Mouse (Mus musculus): ENCODE data around the gene Tifa. TPM values are rescaled to one million over a fixed set of nuclear protein-coding genes. Genes with fewer than 3 reads are reported as not detected.
A peak's percentile ranks its signal among the peaks of the same experiment; 100 is the strongest.

Tifa gene
- total RNA-seq, 2 experiments from 2014 or later, result 2.8 to 3.0 TPM

DNA sequence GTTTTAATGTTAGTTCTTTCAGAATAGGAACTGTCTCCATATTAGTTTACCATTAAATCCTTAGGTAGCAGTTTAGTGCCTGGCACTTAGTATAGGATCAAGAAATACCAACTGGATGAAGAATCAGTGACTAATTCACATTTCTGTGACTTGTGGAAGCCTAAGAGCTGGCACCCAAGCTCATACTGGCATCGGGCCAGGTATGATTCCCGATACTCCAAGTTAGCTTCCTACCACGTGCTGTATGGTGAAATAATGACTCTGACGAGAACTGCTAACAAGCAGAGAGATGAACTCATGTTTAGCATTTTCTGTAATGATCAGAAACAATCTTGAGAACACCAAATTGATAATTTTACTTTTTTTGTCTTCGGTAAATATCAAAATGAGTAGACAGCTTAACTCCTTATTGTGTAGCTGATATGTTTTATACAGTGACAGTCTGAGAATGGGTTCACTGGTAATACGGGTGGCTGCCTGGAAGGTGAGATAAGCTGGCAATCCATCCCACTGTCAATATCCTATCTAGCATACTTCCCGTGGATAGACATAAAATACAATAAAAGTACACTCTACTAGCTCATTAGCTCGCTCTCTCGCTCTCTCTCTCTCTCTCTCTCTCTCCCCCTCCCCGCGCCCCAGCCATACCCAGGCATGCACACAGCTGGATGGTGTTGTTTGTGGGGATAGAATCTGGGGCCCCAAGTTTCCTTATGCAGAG lies 58.6 kb downstream of the Tifa start:
- DNase-seq (ENCODE audit: extremely low spot score in 1 of 2, low spot score in 2 of 2), result no peak
- intact Hi-C loops (cut with DNase I), result no loop called here

DNA sequence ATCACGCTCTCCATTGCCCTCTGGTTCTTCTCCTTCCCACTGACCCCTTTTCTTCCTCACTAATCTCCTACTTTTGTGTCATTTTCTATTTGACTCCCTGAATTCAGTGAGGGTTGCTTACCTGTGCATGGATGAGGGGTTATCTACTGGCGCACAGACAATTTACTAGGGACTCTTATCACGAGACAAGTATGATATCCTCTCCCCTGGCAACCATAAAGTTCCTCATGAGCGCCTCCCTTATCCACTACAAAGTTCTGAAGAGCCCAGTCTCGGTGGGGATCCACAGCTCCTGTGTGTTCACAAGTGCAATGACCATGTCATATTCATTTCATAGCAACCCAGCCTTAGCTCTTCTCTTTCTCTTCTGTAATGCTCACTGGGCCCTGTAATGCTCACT lies 60.3 kb downstream of the Tifa start:
- intact Hi-C loops (cut with DNase I), result no loop called here
- no peak for DNase-seq (ENCODE audit: extremely low spot score in 1 of 2, low spot score in 2 of 2)

GRCm38 (mm10) chr3:127850776-127851646 lies 61.4 kb downstream of the Tifa start:
- DNase-seq (ENCODE audit: extremely low spot score in 1 of 2, low spot score in 2 of 2), result no peak
- intact Hi-C loops (cut with DNase I), result no loop called here

DNA sequence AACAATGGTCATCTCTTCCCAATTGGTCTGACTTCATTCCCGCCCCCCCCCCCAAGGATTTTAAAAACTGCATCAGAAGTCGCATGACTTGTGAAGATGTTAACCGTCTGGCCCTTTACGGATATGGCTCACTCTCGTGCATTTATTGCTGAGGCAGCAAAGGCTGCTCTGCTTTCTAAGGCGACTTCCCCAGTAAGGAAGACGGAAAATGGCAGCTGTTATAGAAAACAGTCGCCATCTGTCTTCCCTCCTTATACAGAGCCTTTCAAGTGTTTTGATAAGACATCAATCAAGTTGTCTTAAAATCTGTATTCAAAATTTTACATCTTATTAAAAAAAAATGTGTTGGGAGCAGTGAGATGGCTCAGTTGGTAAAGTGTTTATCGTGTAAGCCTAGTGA lies 63.1 kb downstream of the Tifa start:
- intact Hi-C loops (cut with DNase I), result loop anchor here (1.0 kb wide), 1 partner anchor 97 kb away; no protein-coding TSS in a partner anchor
- no peak for DNase-seq (ENCODE audit: extremely low spot score in 1 of 2, low spot score in 2 of 2)

DNA sequence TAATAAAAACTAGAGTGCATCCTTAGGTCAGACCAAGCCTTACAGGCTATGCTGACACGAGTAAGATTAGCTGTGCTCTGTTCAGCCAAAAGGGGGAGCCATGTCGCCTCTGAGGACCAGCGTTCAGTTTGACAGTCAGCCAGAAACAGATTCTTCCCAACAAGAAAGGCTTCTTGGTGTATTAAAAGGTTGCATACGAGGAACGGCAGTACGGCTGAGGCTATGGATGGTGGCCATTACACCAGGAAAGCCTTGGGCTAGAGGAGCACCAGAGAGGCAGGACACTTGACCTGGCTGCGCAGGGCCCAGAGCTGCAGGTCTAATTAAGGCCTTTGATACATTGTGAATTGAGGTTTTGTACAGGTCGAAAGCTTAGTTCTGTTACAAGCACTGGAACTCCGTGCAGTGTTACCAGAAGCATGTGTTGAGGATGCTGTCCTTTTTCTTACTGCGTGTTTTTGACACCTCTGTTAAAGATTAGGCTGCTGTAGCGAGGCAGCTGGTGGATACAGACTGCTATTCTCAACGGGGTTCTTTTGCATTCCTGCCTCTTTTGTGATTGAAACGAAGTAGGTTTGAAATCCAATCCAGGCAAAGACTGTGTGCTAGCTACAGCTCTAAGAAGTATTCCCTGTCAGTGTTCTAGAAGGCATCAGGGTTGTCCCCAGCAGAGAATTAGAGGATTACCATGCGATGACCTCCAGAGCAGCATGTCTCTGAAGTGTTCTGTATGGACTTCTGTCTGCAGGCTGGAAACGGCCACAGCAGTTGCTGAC lies 64.0 kb downstream of the Tifa start:
- peak; percentile 70 to 80 for DNase-seq (ENCODE audit: extremely low spot score in 1 of 2, low spot score in 2 of 2)

DNA sequence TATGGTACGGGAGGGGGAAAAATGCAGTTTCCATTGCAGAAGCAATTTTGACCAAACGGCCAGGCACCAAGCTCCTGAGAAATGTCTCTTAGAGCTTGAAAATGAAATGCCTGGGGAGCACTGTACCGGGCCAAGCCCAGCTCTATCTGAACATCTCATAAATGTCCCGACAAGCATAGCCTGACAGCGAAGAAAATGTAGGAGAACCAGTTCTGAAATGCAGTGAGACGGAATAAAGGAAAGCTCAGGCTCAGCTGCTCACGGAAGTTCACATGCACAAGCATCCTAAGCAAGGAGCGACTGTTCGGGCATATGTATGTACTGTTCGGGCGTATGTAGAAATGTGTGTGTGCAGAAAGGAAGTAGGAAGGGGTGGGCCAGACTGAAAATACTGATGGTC lies 71.7 kb downstream of the Tifa start:
- intact Hi-C loops (cut with DNase I), result loop anchor here (5.0 kb wide), 1 partner anchor 36 kb away; the partner anchor contains the start of gene Fam241a
- DNase-seq (ENCODE audit: extremely low spot score in 1 of 2, low spot score in 2 of 2), result no peak

More for the DNA sequence above, 64.0 kb downstream of the Tifa start:
- intact Hi-C loops (cut with DNase I), result loop anchor here (1.0 kb wide), 1 partner anchor 96 kb away; no protein-coding TSS in a partner anchor

DNA sequence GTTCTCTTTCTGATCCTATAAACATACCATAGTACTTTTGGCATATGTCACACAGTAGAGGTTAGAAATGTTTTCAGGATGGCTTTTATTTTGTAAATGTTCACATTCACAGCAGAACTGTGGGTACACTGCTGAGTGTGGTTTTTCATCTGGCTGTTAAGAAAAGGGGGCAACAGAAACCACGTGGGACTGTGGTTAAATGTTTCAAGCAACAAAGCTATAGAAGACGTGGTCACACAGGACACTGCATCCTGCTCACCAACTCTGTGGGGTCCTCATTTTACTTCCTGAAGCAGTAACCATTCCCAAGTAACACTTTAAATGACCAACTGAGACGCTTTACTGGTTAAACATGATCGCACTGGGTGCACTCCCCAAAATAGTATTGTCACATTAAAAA lies 72.9 kb downstream of the Tifa start:
- intact Hi-C loops (cut with DNase I), result loop anchor here (5.0 kb wide), 1 partner anchor 35 kb away; the partner anchor contains the start of gene Fam241a
- no peak for DNase-seq (ENCODE audit: extremely low spot score in 1 of 2, low spot score in 2 of 2)

- no peak for DNase-seq (ENCODE audit: extremely low spot score in 1 of 2, low spot score in 2 of 2)
- intact Hi-C loops (cut with DNase I), result loop anchor here (5.0 kb wide), 1 partner anchor 34 kb away; the partner anchor contains the start of gene Fam241a
Observed at GRCm38 (mm10) chr3:127863571-127863970, 74.0 kb downstream of the Tifa start.

- no peak for DNase-seq (ENCODE audit: extremely low spot score in 1 of 2, low spot score in 2 of 2)
- intact Hi-C loops (cut with DNase I), result loop anchor here (5.0 kb wide), 1 partner anchor 33 kb away; the partner anchor contains the start of gene Fam241a
Observed at GRCm38 (mm10) chr3:127864242-127864641, 74.6 kb downstream of the Tifa start.

DNA sequence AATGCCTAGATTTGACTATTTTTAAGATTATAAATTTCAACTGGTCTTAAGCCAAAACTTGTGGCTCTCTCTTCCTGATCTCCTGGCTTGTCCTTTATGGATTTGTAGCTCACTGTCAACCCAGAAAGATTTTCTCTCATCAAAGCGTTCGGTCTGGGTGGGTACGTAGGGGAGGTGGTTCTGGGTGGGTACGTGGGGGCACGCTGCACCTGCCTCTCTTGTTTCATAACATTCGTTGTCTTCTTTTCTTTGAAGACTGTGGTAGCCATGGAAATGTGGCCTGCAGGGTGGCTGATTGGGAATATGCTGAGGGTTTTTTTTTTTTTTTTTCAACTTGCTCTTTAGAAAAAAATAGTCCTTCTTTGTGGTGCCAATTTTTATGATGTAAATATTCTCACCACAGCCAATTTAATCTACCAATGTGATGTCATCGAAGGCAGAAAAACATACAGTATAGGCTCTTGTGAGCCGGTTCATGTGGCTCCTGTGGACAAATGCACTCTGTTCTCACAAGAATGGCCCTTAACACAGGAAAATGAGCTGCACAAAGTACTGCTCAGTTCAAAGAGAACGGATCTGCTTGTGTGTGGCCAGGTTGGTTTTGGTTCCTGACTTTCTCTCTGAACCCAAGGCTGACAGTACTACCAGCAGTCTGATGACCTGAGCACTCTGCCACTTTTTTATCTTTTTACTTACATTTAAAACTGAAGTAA lies 78.6 kb downstream of the Tifa start:
- intact Hi-C loops (cut with DNase I), result no loop called here
- no peak for DNase-seq (ENCODE audit: extremely low spot score in 1 of 2, low spot score in 2 of 2)

GRCm38 (mm10) chr3:127868880-127869279 lies 79.3 kb downstream of the Tifa start:
- DNase-seq (ENCODE audit: extremely low spot score in 1 of 2, low spot score in 2 of 2), result no peak
- intact Hi-C loops (cut with DNase I), result no loop called here

DNA sequence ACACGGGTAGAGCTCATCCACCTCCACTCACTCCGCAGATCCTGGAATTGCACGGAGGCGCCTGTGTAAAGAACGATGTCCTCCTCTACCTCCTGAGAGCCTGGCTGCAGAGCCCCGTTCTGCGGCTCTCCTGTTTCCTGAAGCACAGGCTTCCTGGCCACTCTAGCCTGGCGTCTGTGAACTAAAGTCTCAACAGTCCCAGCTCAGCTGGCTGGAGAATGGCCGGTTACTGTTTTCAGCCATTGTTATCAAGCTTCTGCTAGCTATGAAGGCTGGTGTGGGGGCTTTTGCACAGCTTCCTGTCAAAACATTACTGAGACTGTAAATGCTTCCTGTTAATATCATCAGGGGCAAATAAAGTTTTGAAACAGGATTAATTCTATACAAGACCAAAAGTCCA lies 82.0 kb downstream of the Tifa start:
- DNase-seq (ENCODE audit: extremely low spot score in 1 of 2, low spot score in 2 of 2), result peak in 1 of 2 experiments; percentile 27
- intact Hi-C loops (cut with DNase I), result no loop called here

DNA sequence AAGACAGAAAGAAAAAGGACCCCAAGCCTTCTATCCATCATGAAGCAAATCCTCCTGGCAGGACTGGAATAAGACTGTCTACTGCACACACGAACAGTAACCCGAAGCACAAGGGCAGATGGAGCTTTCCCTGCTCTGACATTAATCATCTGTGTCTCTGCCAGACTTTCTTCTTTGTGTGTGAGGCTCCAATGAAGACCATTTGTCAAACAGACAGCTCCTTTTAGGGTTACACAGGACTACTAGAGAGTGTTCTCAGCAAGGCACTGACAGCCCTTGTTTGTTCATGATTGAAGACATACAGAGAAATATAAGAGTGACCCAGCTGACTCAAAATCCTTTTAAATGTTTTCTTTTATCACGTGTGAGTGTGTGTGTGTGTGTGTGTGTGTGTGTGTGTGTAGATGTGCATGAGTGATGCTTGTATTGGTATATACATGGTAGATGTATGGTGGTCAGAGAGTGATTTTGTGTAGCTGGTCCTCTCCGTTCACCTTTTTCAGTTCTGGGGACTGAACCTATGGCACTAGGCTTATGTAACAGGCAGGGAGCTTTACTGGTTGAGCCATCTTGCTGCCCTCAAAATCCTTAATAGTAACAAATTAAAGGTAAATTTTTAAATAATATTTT lies 84.8 kb downstream of the Tifa start:
- DNase-seq (ENCODE audit: extremely low spot score in 1 of 2, low spot score in 2 of 2), result no peak
- intact Hi-C loops (cut with DNase I), result no loop called here

DNA sequence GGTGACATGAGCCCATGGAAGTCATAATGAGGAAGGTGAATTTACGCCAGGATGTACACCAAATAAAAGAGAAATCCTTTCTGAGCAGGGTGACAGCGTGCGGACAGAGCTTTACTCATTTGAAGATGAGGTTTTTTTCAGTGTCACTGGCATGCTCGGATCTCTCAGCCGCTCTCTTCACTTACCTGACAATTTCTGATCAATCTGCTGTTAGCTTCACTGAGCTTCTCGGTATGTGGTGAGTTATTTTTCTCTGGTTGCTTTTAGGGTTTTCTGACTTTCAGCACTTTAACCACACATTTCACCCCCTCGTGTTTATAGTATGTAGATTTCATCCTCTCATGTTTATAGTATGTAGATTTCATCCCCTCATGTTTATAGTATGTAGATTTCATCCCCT lies 85.5 kb downstream of the Tifa start:
- DNase-seq (ENCODE audit: extremely low spot score in 1 of 2, low spot score in 2 of 2), result no peak
- intact Hi-C loops (cut with DNase I), result no loop called here

- intact Hi-C loops (cut with DNase I), result no loop called here
- DNase-seq (ENCODE audit: extremely low spot score in 1 of 2, low spot score in 2 of 2), result no peak
Observed at GRCm38 (mm10) chr3:127875509-127875908, 85.9 kb downstream of the Tifa start.

DNA sequence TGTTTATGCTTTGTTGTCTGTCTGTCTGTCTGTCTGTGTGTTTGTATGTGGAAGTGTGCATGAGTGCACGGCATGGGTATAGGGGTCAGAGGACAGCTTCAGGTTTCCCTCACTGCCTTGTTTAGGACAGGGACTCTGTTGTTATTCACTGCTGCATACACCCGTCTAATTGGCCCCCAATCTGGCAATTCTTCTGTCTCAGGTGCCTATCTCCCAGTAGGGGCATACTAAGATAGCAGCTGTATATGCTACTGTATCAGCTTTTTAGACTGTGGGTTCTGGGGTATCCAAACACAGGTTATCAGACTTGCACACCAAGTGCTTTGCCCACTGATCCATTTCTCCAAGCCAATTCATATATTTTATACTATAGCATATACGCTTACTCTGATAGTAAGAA lies 90.4 kb downstream of the Tifa start:
- DNase-seq (ENCODE audit: extremely low spot score in 1 of 2, low spot score in 2 of 2), result no peak
- intact Hi-C loops (cut with DNase I), result no loop called here

DNA sequence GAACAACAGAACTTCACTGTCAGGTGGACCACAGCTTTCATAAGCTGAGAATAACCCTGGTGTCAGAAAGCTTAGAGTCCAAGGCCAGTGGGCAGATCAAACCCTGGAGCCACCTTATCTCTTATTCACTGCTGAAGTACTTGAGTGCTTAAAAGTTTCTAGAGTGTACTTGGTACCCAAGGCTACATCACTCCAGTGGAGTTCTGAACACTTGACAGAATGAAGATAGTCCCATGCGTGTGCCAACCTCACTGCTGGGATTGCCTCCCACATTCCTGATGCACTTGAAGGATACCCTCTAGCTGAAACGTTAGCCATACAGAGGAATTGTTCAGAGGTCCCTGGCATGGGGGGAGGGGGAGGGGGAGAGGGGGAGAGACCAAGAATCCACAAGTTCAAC lies 92.1 kb downstream of the Tifa start:
- DNase-seq (ENCODE audit: extremely low spot score in 1 of 2, low spot score in 2 of 2), result no peak
- intact Hi-C loops (cut with DNase I), result no loop called here

Measured in left cerebral cortex, postnatal 10 days (tissue).